ENCODE assay signal across 10 mouse cellular contexts in genomic region chr7:112169955-112170692, GRCm38 (mm10). TPM values are rescaled to one million over a fixed set of nuclear protein-coding genes. Genes with fewer than 3 reads are reported as not detected.
DNase-seq lines count a peak whose midpoint lies in the region; ATAC-seq and TF ChIP-seq lines count a peak whose summit lies in the region.
"Had no signal": no experiment of that assay in that cellular context is flagged by ENCODE, and none has a peak within 500 bp of the region (broad histone marks: within the 10 kb centered on the region; RNA-seq: fewer than 3 reads in every experiment).

No protein-coding gene starts in this region.

- intact Hi-C loops in left cerebral cortex, postnatal 25 days (cut with DNase I), result no loop called here
- intact Hi-C loops in left cerebral cortex, postnatal 36 days (cut with DNase I), result no loop called here
- intact Hi-C loops in gastrocnemius, postnatal 14 days (cut with DNase I; ENCODE audit: low total_unique reads), result loop anchor here (10.0 kb wide), 1 partner anchor 45 kb away; no protein-coding TSS in a partner anchor

- TF ChIP-seq EP300 in liver, postnatal 0 days (IDR thresholded peaks at IDR 0.05; ENCODE audit: low read depth), result no peak

- peaks cover 21% of the 10 kb centered on the region for H3K4me1 ChIP-seq in hindbrain, embryonic 10.5 days (replicated peaks)
- 0 out of 2 replicates have a peak, but pooled peaks cover 3% of the 10 kb centered on the region for H3K4me1 ChIP-seq in liver, postnatal 0 days (ENCODE audit: insufficient read depth)
- H3K4me1 ChIP-seq in stomach, embryonic 15.5 days, result peaks cover 3% of the 10 kb centered on the region; the same call in 1 of the 2 replicates

- H3K27ac ChIP-seq in hindbrain, embryonic 10.5 days, result peak overlapping the region; percentile 82
- H3K27ac ChIP-seq in liver, postnatal 0 days (ENCODE audit: low read depth), result 0 out of 2 replicates have a peak overlapping the region, but pooled peaks have one; percentile 7
- H3K27ac ChIP-seq in stomach, embryonic 15.5 days, result peak overlapping the region; percentile 67
- H3K27ac ChIP-seq: limb, embryonic 13.5 days had no signal

- no peak overlapping the region for H3K4me3 ChIP-seq in hindbrain, embryonic 10.5 days
- H3K4me3 ChIP-seq in liver, postnatal 0 days (ENCODE audit: low read depth, low read length), result no peak overlapping the region
- H3K4me3 ChIP-seq in stomach, embryonic 15.5 days (replicated peaks), result no peak overlapping the region
- H3K4me3 ChIP-seq: limb, embryonic 13.5 days had no signal

- no peaks in the 10 kb centered on the region for H3K36me3 ChIP-seq in hindbrain, embryonic 10.5 days
- H3K36me3 ChIP-seq in liver, postnatal 0 days (replicated peaks; ENCODE audit: insufficient read depth, low read length), result no peaks in the 10 kb centered on the region
- no peaks in the 10 kb centered on the region for H3K36me3 ChIP-seq in stomach, embryonic 15.5 days
- H3K36me3 ChIP-seq: limb, embryonic 13.5 days had no signal

- H3K27me3 ChIP-seq in hindbrain, embryonic 10.5 days (ENCODE audit: insufficient read depth, poor library complexity, severe bottlenecking), result no peaks in the 10 kb centered on the region
- no peaks in the 10 kb centered on the region for H3K27me3 ChIP-seq in liver, postnatal 0 days (ENCODE audit: insufficient read depth, low read length)
- H3K27me3 ChIP-seq in stomach, embryonic 15.5 days (replicated peaks), result no peaks in the 10 kb centered on the region
- H3K27me3 ChIP-seq: limb, embryonic 13.5 days had no signal

- ATAC-seq in liver, postnatal 0 days, result peak; percentile 85
- ATAC-seq in stomach, embryonic 15.5 days (ENCODE audit: insufficient read depth, low FRiP score, low read depth), result peak; percentile 93
- ATAC-seq in CD4-positive, CD25-positive, alpha-beta regulatory T cell, adult 4 months, result no peak

- no peaks in the 10 kb centered on the region for H3K9me3 ChIP-seq in hindbrain, embryonic 10.5 days
- H3K9me3 ChIP-seq in liver, postnatal 0 days (ENCODE audit: low read length), result no peaks in the 10 kb centered on the region
- no peaks in the 10 kb centered on the region for H3K9me3 ChIP-seq in stomach, embryonic 15.5 days
- H3K9me3 ChIP-seq: limb, embryonic 13.5 days had no signal

- no peak for TF ChIP-seq CTCF in liver, postnatal 0 days (IDR thresholded peaks at IDR 0.05; ENCODE audit: low read depth)

- 15% methylated on average over 10 of the region's 10 CpGs for whole genome bisulfite sequencing in hindbrain, embryonic 10.5 days
- WGBS in liver, postnatal 0 days (ENCODE audit: insufficient replicate concordance), result 37% methylated on average over 10 of the region's 10 CpGs
- 16% methylated on average over 10 of the region's 10 CpGs for WGBS in stomach, embryonic 15.5 days

- H3K9ac ChIP-seq in liver, postnatal 0 days (replicated peaks), result no peak overlapping the region
- H3K9ac ChIP-seq in stomach, embryonic 15.5 days, result no peak overlapping the region
- H3K9ac ChIP-seq: limb, embryonic 13.5 days had no signal

- DNase-seq in left cerebral cortex, postnatal 25 days (ENCODE audit: low spot score in 2 of 2), result peak; percentile 8 to 57
- DNase-seq in left cerebral cortex, postnatal 36 days (ENCODE audit: low spot score in 2 of 2), result no peak
- DNase-seq in hindbrain, embryonic 10.5 days (ENCODE audit: low spot score), result peak; percentile 58
- DNase-seq in liver, postnatal 0 days, result peak; percentile 40
- DNase-seq in cerebellum, adult 11 months, result no peak
- no peak for DNase-seq in gastrocnemius, postnatal 14 days

- H3K4me2 ChIP-seq in liver, postnatal 0 days (ENCODE audit: low read depth, low read length), result no peak overlapping the region
- H3K4me2 ChIP-seq in stomach, embryonic 15.5 days, result no peak overlapping the region
- H3K4me2 ChIP-seq: limb, embryonic 13.5 days had no signal

RNA-seq across cellular contexts. Expression of gene Dkk3, which starts 11.3 kb away (rescaled TPM):
- total RNA-seq in left cerebral cortex, postnatal 25 days (2021), result 100 to 1,000 TPM; 117 to 160 TPM
- 100 to 1,000 TPM; 136 to 236 TPM for total RNA-seq in left cerebral cortex, postnatal 36 days (2021)
- 7.3 and 9.0 TPM in 2 replicates for polyA plus RNA-seq in hindbrain, embryonic 10.5 days (2016; fragmentation: Nextera tagmentation; extraction: Ambion mirVana)
- 1.2 and 1.7 TPM in 2 replicates for polyA plus RNA-seq in liver, postnatal 0 days (2015; fragmentation: Nextera tagmentation; extraction: Ambion mirVana)
- 30.7 and 33.1 TPM in 2 replicates for polyA plus RNA-seq in stomach, embryonic 15.5 days (2015; fragmentation: Nextera tagmentation; extraction: Ambion mirVana)
- polyA plus RNA-seq in CD4-positive, CD25-positive, alpha-beta regulatory T cell, adult 4 months (2017; shearing (Covaris generic)), result 1 to 10 TPM; 1.3 to 1.7 TPM
- total RNA-seq in gastrocnemius, postnatal 14 days (2021), result 1 to 10 TPM; 5.1 to 6.8 TPM
- total RNA-seq: MEL had no signal

RNA-seq across cellular contexts. Expression of gene Mical2, which starts 55.5 kb away (rescaled TPM):
- 100 to 1,000 TPM; 610 to 744 TPM for total RNA-seq in left cerebral cortex, postnatal 25 days (2021)
- total RNA-seq in left cerebral cortex, postnatal 36 days (2021), result 100 to 1,000 TPM; 605 to 619 TPM
- 0.77 and 1.2 TPM in 2 replicates for polyA plus RNA-seq in hindbrain, embryonic 10.5 days (2016; fragmentation: Nextera tagmentation; extraction: Ambion mirVana)
- polyA plus RNA-seq in liver, postnatal 0 days (2015; fragmentation: Nextera tagmentation; extraction: Ambion mirVana), result 2.1 and 2.7 TPM in 2 replicates
- 12.5 and 12.7 TPM in 2 replicates for polyA plus RNA-seq in stomach, embryonic 15.5 days (2015; fragmentation: Nextera tagmentation; extraction: Ambion mirVana)
- 1 to 10 TPM; 2.1 to 2.4 TPM for polyA plus RNA-seq in CD4-positive, CD25-positive, alpha-beta regulatory T cell, adult 4 months (2017; shearing (Covaris generic))
- 100 to 1,000 TPM in 1 of 2 experiments, 10 to 100 TPM in 1; 86.4 to 106 TPM for total RNA-seq in gastrocnemius, postnatal 14 days (2021)
- total RNA-seq: MEL had no signal

Comparison
In these comparisons a context has a peak if more than half of its experiments do, and no peak if none do; other contexts are left out.
1. DNase-seq: peak in left cerebral cortex, postnatal 25 days (2 of 2), hindbrain, embryonic 10.5 days (single experiment) and liver, postnatal 0 days (single experiment); none in left cerebral cortex, postnatal 36 days (0 of 2), cerebellum, adult 11 months (single experiment) and gastrocnemius, postnatal 14 days (single experiment).
2. H3K27ac ChIP-seq: peak in every context shown above with its lines; median percentile 82 in hindbrain, embryonic 10.5 days; 67 in stomach, embryonic 15.5 days; 7 in liver, postnatal 0 days.